Mouse (Mus musculus) erythroblast, adult 5-6 weeks (primary cell): ENCODE data around the gene Gm26566. TPM values are rescaled to one million over a fixed set of nuclear protein-coding genes. Genes with fewer than 3 reads are reported as not detected.
A peak's percentile ranks its signal among the peaks of the same experiment; 100 is the strongest.
"Not testable (repeated sequence)": the region's sequence is repeated elsewhere in the genome, so short reads cannot be mapped to it uniquely, and the experiment has no call there.

Experiments
- ATAC-seq: replicated peaks from 2 replicates; pipeline ENCODE4 v1.8.0; 2016; ENCODE audit warnings: moderate number of reproducible peaks, mild to moderate bottlenecking, moderate TSS enrichment, inconsistent platforms; ENCODE audit not compliant: poor library complexity, low FRiP score, severe bottlenecking
- total RNA-seq, 2 experiments: library from RNA; stranded (forward) in 1 of 2; stranded (reverse) in 1 of 2; fragments of 150-400 nt in 1 of 2; fragments of 200-764, 138-1000 nt in 1 of 2; gene quantifications; 2 replicates each; pipeline versions ENCODE4 v1.2.3 to v1.2.4; 2015 to 2017; ENCODE audit warnings: low replicate concordance in 2 of 2

The Gm26566 gene
- total RNA-seq, 2 experiments from 2014 or later: not detected

DNA sequence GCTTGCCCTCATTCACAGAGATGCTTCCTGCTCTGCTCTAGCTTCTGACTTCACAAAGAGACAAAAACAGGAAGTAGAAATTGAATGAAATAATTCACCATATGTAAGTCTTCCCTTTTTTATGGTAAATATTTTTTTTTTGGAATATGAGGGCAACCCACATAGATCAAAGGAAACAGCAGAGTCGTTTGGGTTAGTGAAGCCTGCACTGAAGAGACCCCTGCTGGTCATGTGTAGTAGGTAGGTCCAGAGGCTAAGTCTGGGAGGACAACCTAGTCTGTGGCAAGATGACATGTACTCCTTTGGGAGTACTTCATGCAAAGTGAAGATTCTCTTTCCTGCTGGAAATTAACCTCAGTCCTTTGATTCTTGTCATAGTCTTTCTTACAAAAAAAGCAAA is 5.7 kb downstream of the Gm26566 start:
- ATAC-seq: peak; percentile 66; the same call in 1 of the 2 replicates

GRCm38 (mm10) chr4:88738480-88738879 is 16.9 kb downstream of the Gm26566 start:
- ATAC-seq: peak; percentile 81

DNA sequence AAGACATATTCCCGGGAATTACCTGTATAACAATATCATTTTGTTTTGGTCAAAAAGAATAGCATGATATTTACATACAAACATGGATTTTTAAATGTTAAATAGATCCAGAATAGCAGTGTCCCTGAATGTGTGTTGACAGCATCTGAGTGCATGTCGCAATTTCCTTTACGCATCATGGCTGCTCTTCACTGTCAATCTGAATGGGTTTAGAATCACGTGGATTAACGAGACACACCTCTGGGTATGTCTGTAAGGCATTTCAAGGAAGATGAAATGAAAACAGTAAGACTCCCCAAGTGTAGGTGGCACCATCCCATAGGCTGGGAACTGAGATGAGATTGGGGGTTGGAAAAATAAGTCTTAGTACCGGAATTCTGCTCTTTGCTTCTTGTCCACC is 17.4 kb downstream of the Gm26566 start:
- no peak for ATAC-seq

GRCm38 (mm10) chr4:88741426-88741825 is 19.8 kb downstream of the Gm26566 start:
- ATAC-seq: no peak

DNA sequence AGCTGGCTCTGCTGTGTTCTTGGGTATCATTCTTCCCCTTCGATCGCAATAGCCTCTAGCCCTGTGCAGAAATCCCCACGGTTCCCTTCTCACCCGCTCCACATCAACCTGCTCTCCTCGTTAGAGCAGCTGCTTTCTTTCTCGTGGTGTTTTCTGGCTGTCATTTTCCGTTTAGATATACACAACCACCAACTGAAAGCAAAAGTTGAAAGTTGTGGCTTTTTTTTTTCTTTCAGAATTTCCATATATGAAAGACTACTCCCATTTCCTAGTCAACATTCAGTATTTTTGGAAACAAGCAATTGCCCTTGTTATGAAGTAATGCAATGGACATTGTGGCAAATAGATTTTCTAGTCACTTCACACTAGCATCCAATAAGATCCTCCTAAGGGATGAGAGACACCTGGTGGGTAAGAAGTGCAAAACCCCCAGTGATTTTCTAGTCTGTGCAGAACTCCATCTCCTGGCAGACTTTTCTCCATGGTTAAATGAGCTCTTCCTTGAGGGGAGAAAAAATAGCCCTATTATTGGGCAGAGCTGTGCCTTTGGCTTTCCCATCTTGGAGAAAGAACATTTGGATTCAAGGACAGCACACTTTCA is 21.3 kb downstream of the Gm26566 start:
- ATAC-seq: no peak

DNA sequence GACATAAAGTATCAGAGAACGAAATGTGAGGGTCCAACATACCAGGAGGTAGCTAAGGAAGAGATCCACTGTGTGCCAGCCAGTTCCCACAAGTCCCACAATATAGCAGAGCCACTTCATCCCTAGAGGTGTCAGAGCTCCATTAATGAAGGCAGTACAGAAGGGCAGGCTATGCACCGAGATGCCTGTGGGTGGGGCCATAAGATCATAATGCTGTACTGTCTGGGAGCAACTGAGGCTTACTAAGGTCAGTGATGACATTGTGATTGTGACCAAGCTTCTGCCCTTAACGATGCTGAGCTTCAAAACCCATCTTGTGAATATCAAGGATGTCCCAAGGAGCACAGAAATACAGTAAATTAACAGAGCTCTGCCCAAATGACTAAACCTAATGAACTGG is 22.6 kb downstream of the Gm26566 start:
- ATAC-seq: no peak

GRCm38 (mm10) chr4:88749926-88750325 is 28.3 kb downstream of the Gm26566 start:
- no peak for ATAC-seq

DNA sequence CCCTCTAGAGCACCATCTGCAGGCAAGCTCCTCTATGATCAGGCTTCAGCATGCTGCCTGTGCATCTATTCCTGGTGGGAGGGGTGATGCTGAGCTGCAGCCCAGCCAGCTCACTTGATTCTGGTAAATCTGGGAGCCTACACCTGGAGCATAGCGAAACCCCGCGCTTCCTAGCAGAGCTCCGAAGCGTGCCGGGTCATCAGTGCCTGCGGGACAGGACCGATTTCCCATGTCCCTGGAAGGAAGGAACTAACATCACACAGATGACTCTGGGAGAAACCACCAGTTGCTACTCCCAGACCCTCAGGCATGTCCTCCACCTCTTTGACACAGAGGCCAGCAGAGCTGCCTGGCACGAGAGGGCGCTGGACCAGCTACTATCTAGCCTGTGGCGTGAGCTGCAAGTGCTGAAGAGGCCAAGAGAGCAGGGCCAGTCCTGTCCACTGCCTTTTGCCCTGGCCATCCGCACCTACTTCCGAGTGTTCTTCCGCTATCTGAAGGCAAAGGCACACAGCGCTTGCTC is 33.3 kb downstream of the Gm26566 start, which contains the start of gene Gm13271:
Gene Gm13271 (plus strand): TSS at position 51 of the 523 bp plus-strand sequence.
- ATAC-seq: not testable (repeated sequence)

GRCm38 (mm10) chr4:88756581-88757513 is 35.2 kb downstream of the Gm26566 start:
- not testable (repeated sequence) for ATAC-seq

GRCm38 (mm10) chr4:88757628-88758031 is 36.0 kb downstream of the Gm26566 start:
- ATAC-seq: peak; percentile 97

GRCm38 (mm10) chr4:88758751-88759150 is 37.1 kb downstream of the Gm26566 start:
- ATAC-seq: not testable (repeated sequence)

- not testable (repeated sequence) for ATAC-seq
These were observed 38.1 kb downstream of the Gm26566 start, which contains the start of gene Gm13283 for GRCm38 (mm10) chr4:88759610-88760268. Gene Gm13283 (plus strand): TSS chr4:88760119.

- not testable (repeated sequence) for ATAC-seq
These were observed 38.8 kb downstream of the Gm26566 start for GRCm38 (mm10) chr4:88760431-88760830.

GRCm38 (mm10) chr4:88761776-88762175 is 40.2 kb downstream of the Gm26566 start:
- ATAC-seq: not testable (repeated sequence)

- ATAC-seq: not testable (repeated sequence)
These were observed 40.7 kb downstream of the Gm26566 start for GRCm38 (mm10) chr4:88762341-88762740.

DNA sequence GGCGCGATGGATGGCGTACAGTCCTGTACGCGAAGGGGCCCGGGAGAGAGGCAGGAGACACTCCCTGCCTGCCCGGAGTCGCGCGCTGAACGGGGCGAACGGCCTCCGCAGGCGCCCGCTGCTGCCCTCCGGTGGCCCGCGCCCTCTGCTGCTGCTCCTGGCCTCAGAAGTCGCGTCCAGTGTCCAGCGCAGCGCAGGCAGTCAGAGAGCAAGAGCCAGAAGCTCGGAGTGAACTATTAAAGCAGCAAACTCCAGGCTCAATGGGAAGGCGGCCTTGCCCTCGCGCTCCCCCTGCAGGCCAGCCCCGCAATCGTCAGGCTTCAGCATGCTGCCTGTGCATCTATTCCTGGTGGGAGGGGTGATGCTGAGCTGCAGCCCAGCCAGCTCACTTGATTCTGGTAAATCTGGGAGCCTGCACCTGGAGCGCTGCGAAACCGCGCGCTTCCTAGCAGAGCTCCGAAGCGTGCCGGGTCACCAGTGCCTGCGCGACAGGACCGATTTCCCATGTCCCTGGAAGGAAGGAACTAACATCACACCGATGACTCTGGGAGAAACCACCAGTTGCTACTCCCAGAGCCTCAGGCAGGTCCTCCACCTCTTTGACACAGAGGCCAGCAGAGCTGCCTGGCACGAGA is 41.9 kb downstream of the Gm26566 start:
- not testable (repeated sequence) for ATAC-seq
